Mouse (Mus musculus): Measurements from ENCODE around the gene Alyref. TPM values are rescaled to one million over a fixed set of nuclear protein-coding genes. Genes with fewer than 3 reads are reported as not detected.

Alyref gene
- total RNA-seq, 4 experiments from 2014 or later = 20.1 to 40.8 (median 35.8) TPM

DNA sequence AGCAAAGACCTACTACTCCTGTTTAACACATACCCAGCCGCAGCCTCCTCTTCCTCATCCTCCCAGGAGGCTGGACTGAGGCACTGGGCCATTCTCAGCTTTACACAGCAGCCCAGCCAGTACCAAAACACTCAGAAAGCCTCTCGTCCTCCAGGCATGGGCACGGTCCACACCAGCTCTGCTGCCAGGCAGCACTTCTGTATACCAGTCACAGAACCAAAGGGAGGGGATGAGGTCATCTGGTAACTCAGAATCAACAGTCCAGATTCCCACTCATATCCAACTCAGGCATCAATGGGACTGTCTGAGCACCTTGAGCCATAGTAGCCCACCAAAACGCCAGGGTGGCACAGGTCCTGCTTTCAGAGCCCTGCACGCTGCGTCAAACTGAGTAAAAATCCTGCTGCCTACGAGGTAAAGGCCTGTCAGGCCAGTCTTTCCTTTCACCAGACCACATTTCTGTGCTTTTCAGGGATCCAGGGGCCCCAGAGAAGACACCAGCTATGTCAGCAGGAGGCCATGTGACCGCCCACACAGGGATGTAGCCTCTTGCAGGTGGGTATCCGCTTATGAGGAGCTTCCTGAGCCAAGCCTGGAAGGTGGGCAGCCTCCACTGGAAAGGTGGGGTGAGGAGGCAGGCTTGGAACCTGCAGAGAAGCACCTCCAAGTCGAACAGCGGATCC is 28.8 kb upstream of the Alyref start:
- no peak for DNase-seq (ENCODE audit: low spot score in 2 of 2)

DNA sequence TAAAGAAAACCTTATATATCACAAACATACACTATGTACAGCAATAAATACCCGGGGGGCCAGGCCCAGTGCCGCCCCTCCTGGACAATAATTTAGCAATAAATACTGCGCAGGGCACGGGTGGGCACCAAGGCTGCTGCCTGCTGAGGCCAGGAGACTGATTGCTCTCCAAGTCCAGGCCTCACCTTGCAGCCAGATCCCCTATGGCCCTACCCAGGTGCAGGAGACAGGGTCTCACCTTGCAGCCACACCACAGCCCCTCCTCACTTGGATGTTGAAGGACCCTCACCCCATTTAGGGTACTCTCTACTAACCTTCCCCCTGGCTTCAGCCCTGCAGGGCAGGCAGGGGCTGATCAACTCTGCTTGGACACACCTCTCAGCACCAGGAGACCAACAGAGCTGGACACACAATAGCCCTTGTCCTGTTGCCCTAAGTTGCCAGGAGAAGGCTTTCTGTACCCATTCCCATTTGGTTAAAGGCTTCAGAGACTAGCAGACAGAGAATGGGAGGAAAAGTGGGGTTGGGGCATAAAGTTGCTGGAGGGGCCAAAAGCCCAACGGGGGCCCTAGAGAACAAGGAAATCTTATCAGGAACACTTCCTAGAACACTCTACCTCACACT is 27.1 kb upstream of the Alyref start, which contains the start of gene Sirt7:
TSS of gene Sirt7 (minus strand) at position 89 of the 624 bp plus-strand sequence.
- DNase-seq (ENCODE audit: low spot score in 2 of 2) = no peak

DNA sequence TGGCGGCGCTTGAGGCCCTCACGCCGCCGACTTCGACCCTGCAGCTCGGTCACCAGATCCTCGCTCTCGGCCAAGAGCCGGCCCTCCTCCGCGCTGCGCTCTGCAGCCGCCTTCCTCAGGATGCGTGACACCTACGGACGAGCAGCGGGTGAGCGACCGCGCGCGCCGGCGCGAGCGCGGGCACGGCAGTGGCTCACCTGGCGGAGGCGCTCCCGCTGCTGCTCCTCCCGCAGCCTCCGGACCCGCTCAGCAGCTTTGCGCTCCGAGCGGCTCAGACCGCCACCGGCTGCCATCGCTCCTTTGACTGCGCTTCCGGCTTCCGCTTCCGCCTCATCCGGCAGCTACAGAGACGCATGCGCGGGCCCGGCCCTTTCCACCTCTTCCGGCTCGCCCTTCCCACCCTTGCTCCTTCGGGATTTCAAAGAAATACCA is 26.5 kb upstream of the Alyref start:
- peak; percentile 66 to 81 for DNase-seq (ENCODE audit: low spot score in 2 of 2)

DNA sequence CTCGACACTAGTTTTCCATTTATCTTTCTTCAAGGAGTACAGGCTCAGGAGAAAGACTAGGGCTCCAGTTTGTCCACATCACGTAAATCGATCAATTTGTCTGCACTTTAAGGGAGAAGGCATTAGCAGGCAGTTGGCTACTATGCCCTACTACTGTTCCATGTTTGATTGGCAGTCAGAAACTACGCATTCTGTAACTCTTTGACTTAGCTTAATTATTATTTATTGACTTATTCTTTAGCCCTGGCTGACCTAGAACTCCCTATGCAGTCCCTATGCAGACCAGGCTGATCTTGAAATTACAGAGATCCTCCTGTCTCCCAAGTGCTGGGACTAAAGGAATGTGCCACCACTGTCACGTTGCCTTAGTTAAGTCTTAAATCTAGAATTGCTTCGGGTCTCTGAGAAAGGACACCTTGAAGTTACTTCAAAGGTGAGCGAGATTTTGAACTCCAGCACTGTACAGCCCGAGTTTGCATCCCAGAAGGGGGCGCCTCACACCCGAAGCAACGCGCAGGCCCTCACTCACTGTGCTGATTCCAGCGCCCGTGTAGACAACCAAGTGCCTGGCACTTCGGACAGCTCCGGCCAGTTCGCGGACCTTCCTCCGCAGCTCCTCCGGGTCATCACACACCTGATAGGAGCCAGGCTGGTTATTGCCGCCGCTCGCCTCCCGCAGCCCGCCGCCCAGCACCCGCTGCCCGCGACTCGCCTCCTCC is 26.0 kb upstream of the Alyref start:
- DNase-seq (ENCODE audit: low spot score in 2 of 2) = peak in 1 of 2 experiments; percentile 46

DNA sequence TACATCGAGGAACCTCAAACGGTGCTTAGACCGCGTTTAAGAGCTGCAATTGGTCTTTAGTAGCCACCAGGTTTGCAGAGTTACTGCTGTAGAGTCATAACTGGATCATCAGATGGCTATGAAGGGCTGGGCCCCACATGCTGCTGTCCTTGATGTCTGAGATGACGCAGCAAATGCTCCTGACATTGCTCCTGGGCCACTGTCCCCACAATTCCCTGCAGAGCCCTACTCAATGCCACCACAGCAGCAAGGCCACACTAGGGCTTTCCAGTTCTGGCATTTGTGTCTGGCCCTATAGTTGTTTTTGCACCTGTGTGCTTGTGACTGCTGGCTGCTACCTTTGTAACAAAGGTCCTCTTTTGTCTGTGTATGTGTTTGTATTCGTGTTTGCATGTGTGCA is 24.6 kb upstream of the Alyref start:
- no peak for DNase-seq (ENCODE audit: low spot score in 2 of 2)

DNA sequence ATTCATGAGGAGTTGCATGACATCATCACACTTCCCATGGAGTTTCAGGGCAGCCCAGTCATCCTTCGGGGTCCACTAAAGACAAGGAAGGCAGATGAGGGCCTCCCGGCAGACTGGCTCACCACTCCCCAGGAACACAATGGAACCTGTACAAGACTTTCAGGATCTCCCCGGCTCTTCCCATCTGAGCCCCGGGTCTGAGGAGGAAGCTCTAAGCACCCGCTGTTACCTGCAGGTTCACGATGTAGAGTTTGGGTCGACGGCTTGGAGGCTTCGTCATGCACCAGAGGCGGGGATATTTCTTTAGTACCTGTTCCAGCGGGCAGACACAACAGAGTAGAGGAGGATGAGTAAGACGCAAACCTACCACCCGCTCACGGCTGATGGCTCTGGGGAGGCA is 22.0 kb upstream of the Alyref start:
- no peak for DNase-seq (ENCODE audit: low spot score in 2 of 2)

DNA sequence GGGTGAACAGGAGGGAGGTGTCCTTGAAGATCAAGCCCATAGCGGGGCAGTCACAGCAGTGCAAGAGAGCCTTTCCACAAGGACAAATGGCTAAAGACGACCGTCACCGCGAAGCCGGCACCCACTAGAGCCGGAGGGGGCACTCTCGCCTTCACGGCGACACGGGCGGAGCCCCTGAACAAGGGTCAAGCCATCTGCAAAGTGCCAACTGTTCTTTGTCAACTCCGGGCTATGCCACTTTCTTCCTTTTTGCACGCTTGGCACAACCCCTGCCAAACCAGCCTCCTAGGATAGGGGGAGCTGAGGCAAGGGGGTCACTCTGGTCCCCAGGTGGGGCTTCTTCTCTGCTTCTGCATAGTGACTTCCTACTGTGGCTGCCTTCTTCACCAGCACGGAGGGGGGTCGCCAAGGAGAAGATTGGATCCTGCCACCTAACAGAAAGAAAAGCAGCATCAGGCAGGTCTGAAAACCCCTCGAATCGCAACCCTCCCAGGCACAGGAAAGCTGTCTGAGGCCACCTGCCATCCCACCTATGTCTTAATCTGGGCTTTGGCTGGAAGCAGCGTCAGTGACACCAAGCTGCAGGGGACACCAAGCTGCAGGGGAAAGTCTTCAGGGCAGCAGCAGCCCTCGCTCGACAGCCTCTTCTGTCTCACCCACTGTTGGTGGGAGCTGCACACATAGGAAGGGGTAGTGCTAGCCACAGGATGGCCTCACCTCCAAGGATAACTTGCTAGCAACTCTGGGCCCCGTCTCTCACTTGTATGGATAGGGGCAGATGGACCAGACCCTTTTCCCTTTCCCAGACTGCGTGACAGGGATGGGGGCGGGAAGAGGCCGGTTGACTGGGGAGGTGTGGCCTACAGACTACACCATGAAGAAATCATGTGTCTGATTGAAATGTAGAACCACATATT is 20.7 kb upstream of the Alyref start:
- DNase-seq (ENCODE audit: low spot score in 2 of 2) = no peak

DNA sequence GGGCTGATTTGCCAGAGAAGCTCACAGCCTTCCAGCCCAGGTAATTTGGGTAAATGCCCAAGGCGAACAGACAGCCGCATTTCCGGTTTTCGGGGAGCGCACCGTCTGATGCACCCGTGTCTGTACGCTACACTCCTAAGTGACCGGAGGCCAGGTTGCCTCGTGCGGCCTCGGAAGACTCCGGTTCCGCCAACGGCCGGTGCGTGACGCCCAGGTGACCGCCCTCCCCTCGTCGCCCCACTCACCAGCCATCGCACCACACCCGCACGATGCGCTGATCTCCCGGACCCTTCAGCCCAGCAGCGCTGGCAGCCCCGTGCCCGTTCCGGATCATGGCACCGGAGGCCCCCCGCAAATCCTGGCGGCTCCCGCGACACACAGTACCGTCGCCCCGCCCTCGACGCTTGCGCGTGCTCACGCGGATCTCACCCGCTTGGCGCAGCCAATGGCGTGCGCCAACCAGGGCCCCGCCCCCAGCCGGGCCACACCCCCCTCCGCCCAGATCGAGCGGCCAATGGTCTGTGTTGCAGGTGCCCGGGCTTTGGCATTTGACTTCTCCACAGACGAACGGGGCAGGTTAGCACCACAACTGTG is 19.5 kb upstream of the Alyref start, which contains the start of gene Pcyt2:
TSS of gene Pcyt2 (minus strand) at position 418 of the 594 bp plus-strand sequence.
- DNase-seq (ENCODE audit: low spot score in 2 of 2) = peak; percentile 89 to 93

DNA sequence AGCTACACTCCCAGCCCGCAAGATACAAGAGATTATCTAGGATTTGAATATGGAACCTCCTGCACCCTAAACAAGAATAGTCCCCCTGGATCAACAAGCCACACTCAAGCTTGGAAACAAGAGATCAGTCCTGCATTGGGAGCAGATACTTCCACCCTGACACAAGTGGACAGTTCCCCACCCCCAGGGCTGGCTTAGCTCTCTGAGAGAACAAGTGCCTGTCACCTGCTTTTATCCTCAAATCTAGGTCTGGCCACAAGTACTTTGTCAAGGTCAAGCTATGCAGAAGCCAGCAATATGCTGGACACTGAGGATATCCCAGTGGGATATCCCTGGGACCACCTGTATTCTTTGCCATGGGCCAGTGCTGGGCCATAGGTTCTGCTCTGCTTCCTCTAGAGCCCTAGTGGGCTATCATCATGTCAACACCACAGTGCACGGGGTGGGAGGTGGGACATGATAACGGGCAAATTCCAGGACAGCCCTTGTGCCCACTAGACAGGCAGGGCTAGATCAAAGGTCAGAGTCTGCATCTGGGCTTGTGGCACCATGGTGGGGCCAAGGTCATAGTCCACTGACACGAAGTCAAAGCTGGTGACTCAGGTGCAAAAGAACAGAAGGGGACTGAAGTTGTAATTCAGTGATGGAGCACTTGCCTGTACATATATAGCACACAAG is 18.6 kb upstream of the Alyref start:
- DNase-seq (ENCODE audit: low spot score in 2 of 2) = no peak

DNA sequence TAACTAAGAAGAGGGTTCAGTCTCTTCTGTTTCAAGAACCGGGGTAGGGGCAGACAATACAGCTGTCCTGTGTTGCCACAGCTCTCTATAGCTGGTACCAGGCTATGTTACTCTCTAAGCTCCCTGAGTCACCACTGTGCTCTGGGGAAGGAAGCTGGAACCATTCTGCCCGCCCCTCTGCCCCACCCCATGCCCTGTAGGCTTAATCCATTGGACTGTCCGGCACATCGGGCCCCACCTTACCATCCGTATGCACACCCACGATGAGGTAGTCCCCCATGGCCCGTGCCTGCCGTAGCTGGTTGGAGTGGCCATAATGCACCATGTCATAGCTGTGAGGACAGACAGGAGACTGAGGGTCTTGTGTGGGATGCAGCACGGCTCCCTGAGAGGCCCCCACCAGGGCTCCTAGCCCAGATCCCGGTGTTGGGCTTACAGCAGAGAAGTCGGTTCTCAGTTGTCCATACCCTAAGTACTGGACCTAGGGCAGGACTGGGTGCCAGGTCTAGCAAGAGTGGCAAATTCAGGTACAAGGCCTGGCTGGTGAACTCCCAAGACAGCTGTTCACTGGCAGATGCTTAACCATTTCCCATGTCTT is 17.5 kb upstream of the Alyref start:
- no peak for DNase-seq (ENCODE audit: low spot score in 2 of 2)

DNA sequence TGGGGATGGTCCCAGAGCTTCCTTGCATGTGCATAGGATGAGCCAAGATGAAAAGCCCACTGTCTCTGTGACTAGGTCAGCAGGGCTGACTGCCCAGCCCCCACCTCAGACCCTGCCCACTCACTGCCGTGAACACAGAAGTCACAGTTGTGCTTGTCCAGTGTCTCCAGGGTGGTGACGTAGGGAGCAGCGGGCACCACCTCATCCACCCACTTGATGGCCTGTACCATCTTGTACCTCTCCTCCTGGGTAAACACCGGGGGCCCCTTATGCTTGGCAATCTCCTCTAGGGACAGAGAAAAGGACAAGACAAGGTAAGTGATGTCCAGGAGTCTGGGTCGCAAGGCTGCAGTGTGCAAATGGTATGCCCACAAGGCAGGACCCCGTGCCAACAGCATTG is 17.0 kb upstream of the Alyref start:
- DNase-seq (ENCODE audit: low spot score in 2 of 2) = no peak

DNA sequence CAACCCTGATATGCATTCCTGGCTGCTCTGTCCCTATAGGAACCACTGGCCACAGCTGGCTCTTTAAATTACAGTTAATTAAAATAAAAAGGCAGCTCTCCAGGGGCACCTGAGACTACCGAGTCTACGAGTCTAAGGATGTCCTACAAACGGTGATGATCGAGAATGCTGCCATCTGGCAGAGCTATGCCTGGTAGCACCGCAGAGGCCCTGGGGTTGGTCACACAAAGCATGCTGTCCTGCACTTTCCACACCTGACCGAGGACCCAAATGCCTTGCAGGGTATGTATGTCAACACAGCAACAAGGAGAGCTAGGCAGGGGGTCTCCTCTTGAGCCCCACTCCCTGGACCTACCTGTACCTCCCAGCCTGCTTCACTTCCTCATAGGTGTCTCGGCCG is 15.8 kb upstream of the Alyref start:
- DNase-seq (ENCODE audit: low spot score in 2 of 2) = no peak

DNA sequence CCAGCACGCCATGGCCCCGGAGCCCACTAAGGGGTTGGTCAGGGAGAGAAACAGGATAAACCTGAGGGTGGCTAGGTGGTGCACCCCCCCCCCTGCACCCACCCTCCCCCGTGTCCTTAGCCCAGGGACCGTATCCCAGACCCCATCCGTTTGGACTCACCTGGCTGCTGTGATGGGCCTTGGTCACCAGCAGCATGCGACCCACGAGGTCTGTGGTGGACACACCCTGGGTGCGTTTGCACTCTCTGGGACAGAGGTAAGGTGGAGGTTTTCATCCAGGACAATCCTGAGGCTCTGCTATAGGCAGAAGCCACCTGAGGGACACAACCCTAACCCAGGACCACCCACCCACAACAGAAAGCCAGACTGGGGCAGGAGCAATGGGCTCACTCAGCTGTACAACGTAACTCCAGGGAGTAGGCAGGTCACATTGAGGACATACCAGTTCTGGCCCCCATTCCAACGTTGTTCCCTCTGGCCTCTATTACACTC is 15.4 kb upstream of the Alyref start:
- DNase-seq (ENCODE audit: low spot score in 2 of 2) = no peak

DNA sequence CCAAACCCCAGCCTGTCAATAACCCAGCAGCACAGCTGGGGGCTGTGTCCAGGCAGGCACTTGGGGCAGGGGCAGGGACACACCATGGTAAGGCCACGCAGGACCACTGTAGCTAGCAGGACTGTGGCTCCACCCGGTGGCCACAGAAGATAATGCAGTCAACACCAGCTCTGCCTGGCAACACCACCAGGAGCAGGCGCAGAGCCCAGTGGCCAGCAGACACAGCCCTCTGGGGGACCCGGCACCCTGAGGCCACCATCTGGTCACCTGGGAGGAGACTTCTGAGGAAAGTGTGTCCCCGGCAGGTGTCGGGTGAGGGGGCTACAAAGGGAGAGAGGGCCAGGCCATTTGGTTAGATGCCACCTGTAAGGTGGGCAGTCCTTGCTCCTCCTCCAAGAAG is 14.6 kb upstream of the Alyref start:
- DNase-seq (ENCODE audit: low spot score in 2 of 2) = peak; percentile 72 to 77

DNA sequence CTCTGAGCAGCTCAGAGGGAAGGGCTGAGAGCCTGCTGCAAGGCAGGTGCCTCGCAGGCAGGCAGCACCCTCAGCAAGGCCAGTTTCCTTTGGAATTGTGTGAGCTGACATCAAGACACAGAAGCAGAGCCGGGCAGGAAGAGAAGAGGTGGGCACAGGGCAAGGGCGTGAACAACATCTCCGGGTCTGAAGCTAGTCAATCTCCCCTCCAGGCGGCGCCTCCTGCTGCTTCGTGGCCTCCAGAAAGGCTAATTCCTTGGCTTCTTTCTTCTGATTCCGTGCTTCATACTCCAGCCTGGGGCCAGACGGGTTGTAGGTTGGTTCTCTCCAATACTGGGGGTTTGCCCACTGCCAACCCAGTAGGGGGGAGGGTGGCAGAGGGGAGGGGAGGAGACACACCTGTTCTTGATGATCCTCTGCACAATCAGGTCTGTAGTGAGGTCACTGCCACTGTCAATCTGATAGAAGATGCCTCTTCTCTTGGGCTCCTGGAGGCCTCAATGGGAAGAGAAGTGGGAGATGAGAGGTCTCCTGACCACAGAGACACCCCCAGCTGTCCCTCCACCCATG is 12.4 kb upstream of the Alyref start:
- no peak for DNase-seq (ENCODE audit: low spot score in 2 of 2)

DNA sequence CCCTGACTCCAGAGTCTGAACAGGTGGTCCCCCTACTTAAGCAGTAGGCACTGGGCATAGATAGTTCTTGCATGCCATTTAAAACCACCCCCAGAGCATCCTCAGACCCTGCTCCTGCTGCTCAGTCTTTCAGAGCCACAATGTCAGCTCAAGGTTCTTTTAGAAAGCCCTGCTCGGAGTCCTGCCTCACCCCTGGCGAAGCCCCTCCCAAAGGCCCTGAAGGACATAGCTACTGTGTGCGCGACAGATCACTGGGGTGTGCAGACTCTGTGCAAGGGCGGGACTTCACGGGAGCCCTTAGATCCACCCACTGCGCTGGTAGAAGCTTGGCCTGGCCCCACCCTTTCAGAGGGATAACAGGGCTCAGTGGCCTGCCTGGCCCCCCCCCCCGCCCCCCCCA is 11.1 kb upstream of the Alyref start:
- no peak for DNase-seq (ENCODE audit: low spot score in 2 of 2)

DNA sequence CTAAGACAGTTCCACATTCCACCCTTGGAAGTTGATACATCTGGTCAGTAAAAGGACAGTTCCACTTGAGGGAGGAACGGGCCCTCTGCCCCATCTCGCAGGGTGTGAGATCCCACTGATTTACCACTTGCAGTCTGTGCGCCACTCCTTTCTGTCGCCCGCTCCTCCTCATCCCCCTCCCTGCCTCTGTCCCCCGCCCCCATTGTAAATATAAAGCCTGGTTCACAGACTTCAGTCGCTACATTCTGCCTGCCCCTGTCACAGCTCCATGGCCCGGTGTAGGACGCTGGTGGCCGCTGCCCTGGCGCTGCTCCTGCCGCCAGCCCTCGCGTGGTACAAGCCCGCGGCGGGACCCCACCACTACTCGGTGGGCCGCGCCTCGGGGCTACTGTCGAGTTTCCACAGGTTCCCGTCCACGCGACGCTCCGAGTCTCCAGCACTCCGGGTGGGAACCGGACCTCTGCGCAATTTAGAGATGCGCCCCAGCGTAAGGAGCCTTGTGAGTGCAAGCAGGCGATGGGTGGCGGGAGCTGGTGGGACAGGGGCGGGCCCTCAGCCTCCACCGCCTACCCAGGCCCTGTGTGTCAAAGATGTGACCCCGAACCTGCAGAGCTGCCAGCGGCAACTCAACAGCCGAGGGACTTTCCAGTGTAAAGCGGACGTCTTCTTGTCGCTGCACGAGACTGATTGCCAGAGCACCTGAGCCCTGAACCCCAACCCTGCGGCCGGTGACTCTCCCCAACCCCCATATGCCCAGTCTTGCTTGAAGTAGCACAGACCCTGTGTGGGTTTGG is 10.3 kb upstream of the Alyref start, which contains the start of gene Npb:
TSS of gene Npb (plus strand) at position 237 of the 794 bp plus-strand sequence.
- no peak for DNase-seq (ENCODE audit: low spot score in 2 of 2)

DNA sequence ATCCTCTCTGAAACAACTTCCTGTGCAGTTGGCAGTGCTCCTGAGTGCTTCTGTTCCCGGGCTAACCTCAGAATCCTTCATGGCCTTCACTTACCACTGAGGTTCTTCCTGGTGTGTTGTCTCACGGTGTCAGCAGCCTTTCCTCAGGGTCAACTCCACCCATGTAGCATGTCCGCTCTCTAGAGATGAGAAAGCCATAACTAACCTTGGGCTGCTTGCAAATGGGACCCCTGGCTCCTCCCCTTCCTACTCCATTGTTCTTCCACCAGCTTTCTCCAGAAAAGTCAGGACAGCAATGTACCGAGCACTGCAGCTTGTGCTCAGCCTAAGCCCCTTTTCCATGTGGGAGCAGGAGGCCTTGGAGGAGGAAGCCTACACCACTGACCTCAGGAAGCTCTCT is 8.6 kb upstream of the Alyref start:
- no peak for DNase-seq (ENCODE audit: low spot score in 2 of 2)

DNA sequence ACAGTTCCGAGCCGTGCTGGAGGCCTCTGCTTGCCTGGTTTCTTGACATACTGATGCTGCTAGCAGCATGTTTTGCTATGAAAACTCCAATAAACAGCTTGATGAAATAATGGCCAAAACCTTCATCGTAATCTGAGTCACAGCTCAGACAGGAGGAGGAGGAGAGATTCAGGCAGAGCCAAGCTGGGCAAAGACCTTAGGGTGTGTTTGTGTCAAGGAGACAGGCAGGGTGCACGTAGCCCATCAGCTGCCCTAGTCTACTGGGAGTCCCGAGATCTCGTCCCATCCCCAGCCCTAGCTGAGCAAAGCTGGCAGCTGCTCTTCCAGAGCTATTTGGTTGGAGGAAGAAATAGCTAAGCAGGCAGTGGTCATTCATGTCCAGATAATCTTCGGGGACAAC is 7.5 kb upstream of the Alyref start:
- no peak for DNase-seq (ENCODE audit: low spot score in 2 of 2)
